Mouse (Mus musculus): ENCODE measurements at regions not wholly inside any gene's neighbourhood (a gene's known extent, or its start where the extent isn't known, plus 50 kb on each side); places are given as distances from the start of the nearest gene placed in this dataset.
"Not testable (repeated sequence)": the region's sequence is repeated elsewhere in the genome, so short reads cannot be mapped to it uniquely, and the experiment has no call there.

DNA sequence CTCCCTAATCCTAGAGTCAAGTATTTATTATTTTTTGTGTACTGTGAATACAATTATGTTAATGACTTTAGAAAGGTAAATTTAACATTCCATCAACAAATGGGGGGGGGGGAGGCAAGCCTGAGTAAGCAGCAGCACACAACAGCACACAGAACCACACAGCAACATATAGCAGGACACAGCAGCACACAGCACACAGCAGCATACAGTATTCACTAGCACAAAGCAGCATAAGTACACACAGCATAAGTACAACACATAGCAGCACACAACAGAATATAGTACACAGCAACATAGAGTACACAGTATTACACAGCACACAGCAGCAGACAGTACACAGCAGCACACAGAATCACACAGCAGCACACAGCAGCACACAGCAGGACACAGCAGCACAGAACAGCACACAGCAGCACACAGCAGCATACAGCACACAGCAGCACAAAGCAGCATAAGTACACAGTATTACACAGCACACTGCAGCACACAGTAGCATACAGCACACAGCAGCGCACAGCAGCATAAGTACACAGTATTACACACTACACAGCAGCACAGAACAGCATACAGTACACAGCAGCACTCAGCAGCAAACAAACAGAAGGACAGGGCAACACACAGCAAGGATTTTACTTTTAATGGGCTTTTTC lies 605.7 kb downstream of the Tbl1xr1 start:
- no peak for DNase-seq (ENCODE audit: low spot score in 2 of 2)

DNA sequence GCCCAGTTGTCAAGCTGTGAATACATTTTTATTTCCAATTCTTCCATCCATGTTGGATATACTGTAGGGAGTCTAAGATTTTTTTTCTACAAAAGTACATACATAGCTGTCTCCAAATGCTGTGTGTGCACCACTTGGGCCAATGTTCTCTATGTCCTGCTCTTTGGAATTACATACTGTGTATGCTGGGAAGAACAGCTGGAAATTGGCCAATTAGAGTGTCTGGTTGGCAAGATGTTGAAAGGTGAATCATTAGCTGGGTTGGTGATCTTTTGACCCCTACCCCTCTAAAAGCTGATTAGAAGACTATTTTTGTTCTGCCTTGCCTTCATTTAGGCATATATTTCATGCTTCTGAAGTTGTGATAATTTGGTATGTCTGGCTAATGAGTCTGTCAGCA lies 622.9 kb downstream of the Tbl1xr1 start:
- no peak for DNase-seq (ENCODE audit: low spot score in 2 of 2)

- not testable (repeated sequence) for DNase-seq (ENCODE audit: low spot score in 2 of 2)
These were observed 625.0 kb downstream of the Tbl1xr1 start for GRCm38 (mm10) chr3:22701486-22701885.

GRCm38 (mm10) chr3:22705673-22706072 lies 629.2 kb downstream of the Tbl1xr1 start:
- DNase-seq (ENCODE audit: low spot score in 2 of 2), result no peak

GRCm38 (mm10) chr3:22745026-22745425 lies 668.6 kb downstream of the Tbl1xr1 start:
- DNase-seq (ENCODE audit: low spot score in 2 of 2), result peak; percentile 4 to 13

Data from right cerebral cortex, adult 2 months (tissue).